Mouse (Mus musculus): ENCODE results near the gene Mroh7.

The Mroh7 gene

GRCm38 (mm10) chr4:106693841-106694430 is 36.8 kb downstream of the Mroh7 start:
- no peak for DNase-seq

DNA sequence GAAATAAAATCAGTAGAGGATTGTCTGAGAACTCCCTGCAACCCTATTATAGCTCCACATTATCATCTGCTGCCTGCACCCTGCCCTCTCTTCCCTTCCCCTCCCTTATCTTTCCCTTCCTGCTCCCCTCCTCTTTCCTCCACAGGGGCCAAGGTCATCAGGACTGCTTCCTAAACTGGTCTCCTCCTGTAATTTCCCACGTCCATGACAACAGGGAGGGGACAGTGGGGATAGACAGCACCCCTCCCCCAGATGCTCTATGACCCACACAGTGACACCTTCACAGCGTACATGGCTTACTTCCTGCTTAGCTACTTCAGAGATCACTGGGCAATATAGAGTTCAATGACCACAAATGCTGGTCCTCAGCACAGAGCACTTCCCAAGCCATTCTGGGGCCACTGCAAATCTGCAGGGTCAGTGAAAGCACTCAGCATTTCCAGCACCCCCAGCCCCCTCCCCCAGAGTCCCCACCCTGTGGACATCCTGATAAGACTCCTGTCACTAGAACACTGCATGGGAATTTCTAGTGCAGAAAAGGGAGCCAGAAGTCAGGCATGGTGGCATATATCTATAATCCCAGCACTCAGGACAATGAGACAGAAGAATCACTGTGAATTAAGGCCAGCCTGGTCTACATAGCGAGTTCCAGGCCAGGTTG is 42.0 kb downstream of the Mroh7 start:
- DNase-seq, result no peak

DNA sequence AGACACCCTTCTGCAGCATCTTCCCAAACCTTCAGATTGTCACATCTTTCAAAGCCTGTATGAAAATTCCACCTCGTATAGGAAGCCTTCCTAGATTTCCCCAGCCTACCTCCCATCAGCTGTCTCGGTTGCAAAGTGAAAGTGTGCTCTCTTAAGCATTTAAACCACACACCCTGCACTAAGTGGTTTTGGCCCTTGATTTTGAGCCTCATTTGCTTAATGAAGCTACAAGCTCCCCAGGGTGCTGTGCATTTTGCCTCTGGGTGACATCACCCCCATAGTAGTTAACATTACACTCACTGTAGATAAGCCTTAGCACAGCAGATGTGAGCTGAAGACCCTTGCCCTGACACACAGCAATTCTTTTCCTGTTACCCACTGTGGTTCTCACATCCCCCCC is 49.8 kb downstream of the Mroh7 start:
- no peak for DNase-seq

DNA sequence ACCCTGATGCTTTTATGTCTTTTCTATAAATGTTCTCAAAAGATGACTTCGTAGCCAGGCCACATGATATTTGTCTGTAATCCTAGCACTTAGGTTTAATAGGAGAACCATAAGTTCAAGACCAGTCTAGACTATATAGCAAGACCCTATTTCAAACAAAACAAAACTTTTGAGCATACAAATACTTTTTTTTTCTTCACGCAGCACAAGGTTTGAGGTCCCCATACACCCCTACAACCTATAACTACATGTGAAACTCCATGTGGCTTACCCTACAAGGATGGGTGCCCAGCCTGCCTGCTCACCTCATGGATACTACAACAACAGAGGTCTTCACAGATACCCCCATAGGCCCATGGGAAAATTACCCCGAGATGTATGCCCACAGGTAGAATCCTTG is 51.6 kb downstream of the Mroh7 start:
- DNase-seq, result no peak

- DNase-seq, result peak; percentile 76 to 85
These were observed 52.1 kb downstream of the Mroh7 start, which contains the start of gene Ttc4 for GRCm38 (mm10) chr4:106678442-106679118. Gene Ttc4 (minus strand): TSS chr4:106678944.

DNA sequence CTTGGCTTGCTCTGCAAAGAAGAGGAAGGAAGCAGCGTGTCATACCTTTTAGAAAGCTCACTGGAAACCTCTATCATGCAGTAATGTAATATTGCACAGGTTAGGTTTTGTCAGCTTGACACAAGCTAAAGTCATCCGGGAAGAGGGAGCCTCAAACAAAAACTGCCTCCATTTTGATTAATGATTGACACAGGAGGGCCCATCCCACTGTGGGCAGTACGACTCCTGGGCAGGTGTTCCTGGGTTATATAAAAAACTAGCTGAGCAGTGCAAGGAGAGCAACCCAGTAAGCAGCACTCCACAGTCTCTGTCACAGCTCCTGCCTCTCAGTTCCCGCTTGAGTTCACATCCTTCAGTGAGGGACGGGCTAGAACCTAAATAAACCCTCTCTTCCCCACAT is 54.0 kb downstream of the Mroh7 start:
- DNase-seq, result no peak

DNA sequence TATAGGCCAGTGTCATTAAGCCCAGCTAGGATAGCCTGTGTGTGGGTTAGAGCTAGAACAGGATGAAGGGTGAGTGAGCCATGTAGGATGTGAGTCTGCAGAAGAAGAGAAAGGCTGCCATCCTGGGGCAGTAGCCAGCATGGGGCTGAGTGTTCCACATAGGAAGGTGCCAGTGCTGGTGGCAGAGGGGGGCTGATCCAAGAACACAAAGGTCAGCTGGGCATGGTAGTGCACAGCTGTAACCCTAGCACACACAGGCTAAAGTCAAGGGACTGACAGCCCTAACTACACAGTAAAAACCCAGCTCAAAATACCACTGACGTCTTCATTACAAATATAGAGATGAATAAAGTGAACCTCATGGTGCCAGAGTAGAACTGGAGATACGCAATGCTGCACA is 64.2 kb downstream of the Mroh7 start:
- DNase-seq, result no peak

DNA sequence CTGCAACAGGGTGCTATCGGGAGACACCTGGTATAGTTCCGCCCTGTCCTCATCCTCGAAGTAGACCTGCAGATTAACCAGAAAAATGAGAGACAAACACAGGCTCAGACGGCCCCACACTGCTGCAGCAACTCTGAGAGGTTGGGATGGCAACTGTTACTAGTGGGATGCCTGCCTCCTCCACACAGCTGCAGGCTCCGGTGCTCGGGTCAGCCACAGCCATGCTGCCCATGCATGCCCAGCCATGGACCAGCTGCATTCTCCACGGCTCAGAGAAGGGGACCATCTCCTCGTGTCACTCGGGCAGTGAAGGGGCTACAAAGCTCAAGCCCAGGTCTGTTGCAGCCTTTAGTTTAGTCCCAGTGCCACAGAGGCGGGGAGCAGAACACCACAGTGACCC is 65.1 kb downstream of the Mroh7 start:
- DNase-seq, result no peak

- DNase-seq, result no peak
These were observed 65.5 kb downstream of the Mroh7 start for GRCm38 (mm10) chr4:106665269-106665668.

DNA sequence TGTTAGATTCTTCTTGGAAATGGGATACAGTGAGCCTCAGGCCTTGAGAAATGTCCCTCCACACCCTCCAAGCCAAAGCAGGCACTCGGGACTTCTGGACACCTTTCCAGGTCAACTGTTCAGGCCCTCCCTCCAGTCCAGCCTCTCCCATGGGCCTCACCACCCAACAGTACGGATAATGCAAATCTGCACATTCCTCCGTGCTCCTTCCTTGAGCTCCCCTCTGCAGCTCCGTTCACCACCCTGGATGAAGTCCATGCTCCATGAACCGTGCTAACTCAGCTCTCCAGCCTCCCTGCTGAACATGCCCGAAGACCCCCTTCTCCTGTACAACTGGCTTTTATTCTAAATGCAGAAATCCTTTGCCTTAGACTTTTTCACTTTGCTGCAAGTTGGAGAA is 66.0 kb downstream of the Mroh7 start:
- DNase-seq, result no peak

DNA sequence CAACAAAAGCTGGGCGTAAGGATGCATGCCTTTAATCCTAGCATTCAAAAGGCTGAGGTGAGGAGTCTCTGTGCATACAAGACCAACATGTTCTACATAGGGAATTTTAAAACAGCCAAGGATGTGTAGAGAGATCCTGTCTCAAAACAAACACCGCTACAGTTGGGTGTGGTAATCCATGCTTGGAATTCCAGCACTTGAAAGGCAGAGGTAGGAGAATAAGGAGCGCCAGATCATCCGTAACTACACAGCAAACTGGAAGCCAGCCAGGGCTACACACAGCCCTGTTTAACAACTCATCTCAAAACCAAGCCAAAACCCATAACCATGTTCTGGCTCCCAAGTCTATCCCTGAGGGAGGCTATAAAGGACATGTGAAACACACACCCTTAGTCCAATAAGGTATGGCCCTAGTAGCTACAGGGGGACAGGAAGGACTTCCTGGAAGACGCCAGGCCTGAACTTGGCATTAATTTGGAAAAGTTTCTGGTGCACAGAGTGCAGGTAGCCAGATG is 66.7 kb downstream of the Mroh7 start:
- DNase-seq, result no peak

GRCm38 (mm10) chr4:106655681-106656080 is 75.0 kb downstream of the Mroh7 start:
- no peak for DNase-seq

DNA sequence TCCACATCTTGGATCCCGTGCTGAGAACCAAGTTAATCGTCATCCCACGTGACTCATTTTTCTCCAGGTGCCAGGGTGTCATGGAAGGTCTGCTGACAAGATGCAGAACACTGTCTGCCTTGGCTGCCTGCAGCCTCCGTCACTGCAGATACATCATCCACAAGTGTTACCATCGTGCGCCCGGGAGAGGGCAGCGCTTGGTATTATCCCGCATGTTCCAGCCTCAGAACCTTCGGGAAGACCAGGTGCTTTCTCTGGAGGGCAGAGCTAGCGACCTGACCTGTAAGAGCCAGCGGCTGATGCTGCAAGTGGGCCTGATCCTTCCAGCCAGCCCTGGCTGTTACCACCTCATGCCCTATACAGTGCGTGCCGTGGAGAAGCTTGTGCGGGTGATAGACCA is 77.7 kb downstream of the Mroh7 start:
- no peak for DNase-seq

GRCm38 (mm10) chr4:106652546-106652945 is 78.2 kb downstream of the Mroh7 start:
- DNase-seq, result no peak

DNA sequence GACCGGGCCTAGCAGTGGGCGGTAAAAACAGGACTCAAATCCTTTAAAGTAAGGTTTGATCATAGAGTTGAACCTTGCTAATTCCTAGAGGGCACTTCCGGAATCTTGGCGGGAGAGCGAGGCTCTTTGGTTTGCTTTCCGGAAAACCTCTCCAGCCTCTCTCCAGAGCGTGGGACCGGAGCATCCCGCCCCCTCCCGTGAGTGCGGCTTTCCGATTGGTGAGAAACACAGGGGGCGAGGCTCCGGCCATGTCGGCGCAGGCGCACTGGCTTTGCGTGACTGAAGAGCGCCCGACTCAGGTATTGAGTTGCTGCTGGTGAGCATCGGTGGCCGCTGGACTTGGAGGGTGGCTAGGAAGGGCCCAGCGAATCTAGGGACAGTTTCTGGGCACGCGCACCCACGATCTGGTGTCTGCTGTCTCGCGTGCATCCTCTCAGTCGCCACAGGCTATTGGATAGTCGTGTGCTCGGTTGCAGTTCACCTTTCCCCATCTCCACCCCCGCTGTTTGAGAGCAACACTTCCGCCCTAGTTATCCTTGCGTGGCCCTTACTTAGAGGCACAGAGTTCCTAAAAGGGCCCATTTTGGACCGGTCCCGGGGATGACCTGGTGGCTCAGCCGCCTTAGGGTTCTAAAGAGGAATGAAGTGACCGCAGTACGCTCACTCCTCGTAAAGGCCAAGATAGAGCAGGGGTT is 79.7 kb downstream of the Mroh7 start, which contains the start of gene Pars2:
Gene Pars2, plus strand, starts transcription at position 237 of the 695 bp plus-strand sequence.
- DNase-seq, result peak; percentile 92 to 94

DNA sequence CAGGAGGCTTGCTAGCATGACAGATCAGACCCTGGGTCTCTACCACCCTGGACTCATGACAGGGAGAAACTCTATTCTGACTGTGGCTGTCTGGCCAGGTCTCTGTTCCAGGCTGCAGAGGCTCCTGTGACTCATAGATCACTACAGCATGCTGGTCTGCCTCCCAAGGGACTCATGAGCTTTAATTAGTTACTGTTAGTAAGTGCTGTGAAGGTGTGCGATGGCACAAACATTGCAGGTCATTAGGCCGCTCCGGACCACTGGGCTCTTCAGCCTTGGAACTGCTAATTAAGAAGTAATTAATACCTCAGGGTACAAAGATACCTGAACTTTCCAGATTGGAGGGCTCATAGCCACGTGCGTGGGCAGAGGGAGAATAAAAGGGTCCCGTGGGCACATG is 83.6 kb downstream of the Mroh7 start:
- DNase-seq, result no peak

DNA sequence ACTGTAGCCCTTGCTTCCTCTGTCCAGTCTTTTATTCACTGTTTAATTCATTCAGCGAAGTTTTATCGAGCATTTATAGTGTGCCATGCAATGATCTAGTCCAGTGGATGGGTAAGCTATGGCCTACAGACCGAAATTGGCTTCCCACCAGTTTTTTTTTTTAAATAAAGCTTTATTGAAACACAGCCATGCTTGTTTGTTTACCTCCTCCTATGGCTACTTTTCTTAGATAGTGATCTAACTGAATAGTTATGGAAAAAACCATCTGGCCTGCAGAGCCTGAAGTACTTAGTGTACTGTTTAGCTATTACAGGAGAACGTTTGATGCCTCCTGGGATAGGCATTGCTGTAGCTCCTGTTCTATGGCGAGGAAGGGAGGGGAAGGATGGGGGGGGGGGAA is 84.9 kb downstream of the Mroh7 start:
- DNase-seq, result no peak

DNA sequence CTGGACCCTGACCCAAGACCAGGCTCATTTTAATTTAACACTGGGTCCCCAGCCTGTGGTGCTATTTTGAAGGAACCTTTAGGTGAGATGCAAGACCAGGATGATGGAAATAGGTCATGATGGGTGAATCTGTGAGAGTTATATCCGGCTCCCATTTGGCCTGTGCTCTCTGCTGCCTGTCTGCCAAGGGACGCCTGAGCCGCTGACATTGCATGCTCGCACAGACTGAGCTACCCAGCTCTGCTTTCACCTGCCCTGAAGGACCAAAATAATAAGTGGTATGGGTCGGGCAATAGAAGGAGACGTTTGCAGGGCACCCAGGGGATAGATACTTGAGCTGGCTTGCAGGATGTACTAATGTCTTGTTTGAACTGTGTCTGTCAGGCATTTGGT is 86.5 kb downstream of the Mroh7 start:
- DNase-seq, result no peak

GRCm38 (mm10) chr4:106643483-106644217 is 87.1 kb downstream of the Mroh7 start:
- DNase-seq, result no peak

DNA sequence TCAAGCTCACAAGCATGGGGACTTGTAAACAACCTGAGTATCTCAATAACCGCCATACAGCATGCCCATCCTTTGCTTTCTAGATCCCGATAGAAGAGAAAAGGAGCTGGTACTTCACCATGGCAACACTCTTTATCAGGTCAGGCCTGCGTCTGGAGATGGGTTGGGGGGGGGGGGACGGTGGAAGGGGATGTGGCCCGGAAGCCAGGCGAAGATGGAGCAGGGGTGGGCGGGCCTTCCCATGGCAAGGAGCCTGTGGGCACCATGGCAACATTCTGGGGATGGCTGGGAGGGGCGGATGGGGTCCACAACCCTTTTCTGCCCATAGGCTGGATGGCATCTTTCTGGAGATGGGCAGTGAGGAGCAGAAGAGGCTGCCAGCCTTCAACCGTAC is 96.6 kb downstream of the Mroh7 start:
- DNase-seq, result no peak

DNA sequence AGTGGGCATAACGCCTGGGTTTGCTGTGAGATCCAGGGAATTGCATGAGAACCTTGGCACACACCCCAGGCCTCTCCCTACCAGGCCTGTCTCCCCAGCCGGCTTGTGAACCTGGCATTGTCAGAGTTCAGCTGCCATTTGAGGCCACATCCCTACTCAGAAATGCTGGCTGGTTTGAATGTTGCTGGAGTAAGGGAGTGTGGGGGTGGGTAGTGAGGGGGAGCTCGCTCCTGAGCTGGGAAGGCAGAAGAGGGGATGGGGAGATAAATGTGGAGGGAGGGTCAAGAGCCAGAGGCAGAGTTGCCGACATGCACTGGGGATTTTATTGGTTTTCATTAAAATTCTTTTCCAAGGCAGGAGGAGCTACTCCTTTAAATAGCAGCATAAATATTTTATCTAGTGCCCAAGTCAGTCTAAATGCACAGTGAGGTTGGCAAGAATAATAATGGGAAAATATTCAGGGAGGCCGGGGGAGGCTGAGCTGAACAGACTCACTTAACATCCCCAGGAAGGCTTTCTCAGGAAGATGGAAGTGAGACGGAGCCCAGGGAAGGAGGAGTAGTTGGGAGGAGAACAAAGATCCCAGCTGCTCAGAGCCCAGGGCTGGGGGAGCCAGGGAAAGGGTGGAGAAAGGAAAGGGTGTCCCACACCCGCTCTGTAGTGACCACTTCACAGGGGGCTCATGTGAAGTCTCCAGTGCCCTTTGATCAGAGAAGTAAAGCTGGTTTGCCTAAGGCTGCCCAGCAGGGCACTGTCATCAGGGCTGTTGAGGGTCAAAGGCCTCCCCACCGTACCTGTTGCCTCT is 97.2 kb downstream of the Mroh7 start:
- no peak for DNase-seq

- no peak for DNase-seq
These were observed 98.4 kb downstream of the Mroh7 start for GRCm38 (mm10) chr4:106632313-106632712.
